Mouse (Mus musculus): ENCODE data around the gene Tubb2a.

Tubb2a gene

DNA sequence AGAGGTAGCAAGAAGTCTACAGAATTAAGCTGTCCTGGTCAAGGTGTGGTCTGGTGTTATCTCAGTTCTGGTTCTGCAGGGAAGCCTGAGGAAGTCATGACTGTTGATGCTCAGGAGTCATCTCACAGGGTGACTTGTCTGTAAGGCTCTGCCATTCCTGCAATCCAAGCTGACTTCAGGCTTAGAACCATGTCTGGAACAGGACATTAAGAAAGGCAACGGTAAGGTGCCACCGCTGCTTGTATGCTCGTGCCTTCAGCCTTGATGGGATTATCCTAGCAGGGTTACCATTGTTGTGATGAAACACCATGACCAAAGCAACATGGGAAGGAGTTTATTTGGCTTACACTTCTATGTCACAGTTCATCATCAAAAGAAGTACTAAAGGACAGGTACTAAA is 30.3 kb downstream of the Tubb2a start:
- DNase-seq: no peak

DNA sequence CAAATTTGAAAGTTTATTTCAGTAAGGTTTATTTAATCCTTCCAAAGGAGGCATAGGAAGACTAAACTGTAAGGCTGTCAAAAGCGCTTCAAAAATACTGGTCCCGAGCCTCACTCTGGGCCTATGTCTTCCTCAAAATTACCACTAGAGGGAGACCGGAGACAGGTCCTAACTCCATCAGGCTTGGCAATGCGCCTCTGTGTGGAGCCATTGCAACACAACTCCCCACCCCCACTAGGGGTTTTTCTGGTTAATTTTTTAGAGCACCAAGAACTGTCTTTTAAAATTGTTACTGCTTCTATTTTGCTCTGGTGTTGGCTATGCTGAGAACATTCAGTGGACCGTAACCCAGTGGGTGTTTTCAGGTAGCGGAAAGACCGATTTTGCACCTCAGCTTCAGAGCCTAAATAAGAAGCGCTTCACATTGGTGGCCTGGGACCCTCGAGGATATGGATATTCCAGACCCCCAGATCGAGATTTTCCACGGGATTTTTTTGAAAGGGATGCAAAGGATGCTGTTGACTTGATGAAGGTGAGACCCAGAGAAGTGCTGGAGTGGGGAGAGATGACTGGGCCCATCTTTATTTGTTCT is 31.3 kb downstream of the Tubb2a start:
- DNase-seq: peak; percentile 93

DNA sequence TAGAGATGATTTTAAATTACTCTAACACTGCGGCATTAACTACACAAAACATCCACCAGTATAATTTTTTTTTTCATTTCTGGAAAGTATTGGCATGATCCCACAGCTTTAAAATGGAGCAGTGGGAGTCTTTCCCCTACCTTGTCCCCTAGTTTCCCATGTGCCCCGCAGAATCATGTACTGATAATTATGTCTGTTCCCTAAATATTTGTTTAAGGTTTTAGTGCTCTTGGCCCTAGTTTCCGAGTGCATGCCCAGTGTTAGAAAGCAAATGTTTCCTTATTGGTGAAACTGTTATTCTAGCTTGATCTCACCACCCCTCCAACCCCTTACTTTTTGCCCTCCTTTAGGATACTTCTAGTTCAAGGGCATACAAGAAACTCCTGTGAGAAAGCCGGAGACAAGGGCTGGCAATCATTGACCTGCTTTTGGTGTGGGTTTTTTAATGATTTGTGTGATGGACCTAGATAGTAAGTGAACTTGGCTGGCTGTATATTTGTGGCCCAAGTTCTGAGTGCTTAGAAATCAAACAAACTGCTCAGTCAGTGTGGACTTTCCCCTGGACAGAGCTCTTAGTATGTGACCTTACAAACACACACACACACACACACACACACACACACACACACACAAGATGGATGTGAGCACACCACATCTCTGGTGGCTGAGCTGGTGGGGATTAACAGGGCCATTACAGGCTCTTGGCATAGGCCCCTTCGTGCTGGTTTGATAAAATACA is 32.1 kb downstream of the Tubb2a start:
- DNase-seq: no peak

DNA sequence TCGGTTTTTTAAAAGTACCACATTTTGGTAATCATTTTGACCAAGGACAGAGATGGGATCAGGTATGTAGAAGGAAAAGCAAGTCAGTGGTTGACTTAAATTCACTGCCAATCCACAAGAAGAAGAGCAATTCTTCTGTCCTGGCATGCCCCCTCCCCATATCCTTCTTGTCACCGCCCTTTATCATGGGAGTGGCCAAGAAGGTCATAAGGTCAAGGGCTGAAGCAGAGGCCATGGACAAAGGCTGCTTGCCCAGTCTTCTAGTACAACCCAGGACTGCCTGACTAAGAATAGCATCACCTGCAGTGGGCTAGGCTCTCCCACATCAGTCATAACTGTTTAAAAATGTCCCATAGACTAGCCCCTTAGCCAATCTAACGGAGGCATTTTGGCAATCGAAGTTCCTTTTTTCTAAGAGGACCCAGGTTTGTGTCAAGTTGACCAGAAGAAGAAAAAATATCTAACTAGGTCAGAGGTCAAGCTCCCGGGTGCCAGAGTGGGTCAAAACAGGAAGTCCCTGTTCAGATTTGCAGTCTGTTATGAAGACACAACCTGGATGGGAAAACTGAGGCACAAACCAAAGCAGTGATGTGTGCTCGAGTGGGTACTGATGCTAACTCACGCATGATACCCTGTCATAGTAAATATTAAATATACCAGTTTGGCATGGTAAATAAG is 34.0 kb downstream of the Tubb2a start:
- DNase-seq: no peak

DNA sequence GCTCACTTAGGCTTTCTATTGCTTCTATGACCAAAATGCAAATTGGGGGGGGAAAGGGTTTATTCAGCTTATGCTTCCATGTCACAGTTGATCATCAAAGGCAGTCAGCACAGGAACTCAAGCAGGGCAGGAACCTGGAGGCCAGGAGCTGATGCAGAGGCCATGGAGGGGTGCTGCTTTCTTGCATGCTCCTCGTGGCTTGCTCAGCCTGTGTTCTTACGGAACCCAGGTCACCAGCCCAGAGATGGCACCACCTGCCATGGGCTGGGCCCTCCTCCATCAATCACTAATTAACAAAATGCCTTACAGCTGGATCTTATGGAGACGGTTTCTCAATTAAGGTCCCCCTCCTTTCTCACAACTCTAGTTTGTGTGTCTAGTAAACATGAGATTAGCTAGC is 37.7 kb downstream of the Tubb2a start:
- DNase-seq: no peak

DNA sequence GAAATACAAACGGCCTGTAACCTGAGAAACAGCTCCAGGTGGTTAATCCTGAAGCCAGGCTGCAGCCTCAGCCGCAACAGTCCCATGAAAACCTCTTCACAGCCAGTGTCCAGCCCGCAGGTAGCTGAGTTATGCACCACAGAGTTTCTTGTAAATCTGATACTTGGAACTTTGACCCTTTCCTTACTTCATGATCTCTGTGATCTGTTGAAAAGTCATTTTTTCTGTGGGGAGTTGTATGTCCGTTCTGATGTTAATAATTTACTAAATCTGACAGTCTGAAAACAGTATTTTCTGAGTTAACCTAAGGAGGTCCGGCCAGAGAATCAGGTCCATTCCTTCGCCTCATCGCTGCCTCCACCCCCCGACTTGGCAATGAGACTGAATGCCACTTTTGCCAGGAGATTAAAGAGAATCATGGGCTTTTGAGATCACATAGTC is 38.9 kb downstream of the Tubb2a start:
- DNase-seq: no peak

DNA sequence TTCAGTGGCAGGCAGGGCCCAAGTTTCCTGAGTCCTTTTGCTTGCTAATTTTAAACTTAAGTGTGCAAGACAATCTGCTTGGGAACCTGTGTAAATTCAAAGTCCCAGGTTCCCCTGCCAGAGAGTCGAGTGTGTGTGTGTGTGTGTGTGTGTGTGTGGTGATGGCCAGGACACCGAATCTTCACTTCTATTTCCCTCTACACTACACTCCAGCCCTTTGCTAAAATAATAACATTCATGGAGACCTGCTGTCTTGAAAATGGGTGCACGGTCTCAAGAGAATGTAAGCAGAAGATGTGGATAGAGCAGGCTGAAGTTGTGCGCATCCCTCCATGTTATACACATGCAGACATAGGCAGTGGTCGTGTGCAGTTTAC is 39.8 kb downstream of the Tubb2a start:
- DNase-seq: no peak

DNA sequence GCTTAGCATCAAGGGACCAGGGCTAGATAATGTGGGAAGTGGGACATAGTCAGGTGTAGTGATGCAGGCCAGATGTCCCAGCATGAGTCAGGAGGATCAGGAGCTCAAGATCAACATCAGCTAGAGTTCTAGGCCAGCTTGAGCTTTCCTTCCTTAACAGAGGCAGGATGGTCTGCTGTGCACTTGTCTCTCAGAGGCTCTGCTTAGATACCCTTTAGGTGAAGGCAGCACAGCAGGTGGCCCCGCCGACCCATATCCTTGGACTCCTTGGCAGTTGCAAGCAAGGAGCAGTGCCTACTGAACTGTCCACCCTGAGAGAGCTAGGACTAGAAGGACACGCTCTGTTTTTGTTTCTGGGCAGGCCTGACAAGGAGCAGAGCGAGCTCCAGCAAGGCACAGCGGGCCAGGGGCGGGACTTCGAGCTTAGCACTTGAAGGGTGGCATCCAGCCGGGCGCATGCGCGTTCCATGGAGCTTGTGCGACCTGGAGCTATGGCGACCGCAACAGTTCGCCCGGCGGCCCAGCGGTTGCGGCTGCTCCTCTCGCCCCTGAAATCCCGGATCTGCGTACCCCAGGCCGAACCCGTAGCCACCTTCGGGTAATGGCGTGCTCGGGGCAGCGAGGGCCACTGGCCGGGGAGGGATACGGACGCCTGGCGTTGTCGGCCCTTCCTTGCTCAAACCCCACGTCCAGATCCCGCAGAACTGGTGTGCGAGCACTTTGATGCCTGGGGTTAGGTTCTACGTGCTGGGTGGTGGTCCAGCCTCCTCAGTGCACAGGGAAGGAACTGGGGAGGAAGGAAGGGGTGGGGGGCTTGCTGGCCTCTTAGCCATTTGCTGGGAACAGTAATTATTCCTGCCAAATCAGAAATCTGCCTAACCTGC is 40.4 kb downstream of the Tubb2a start, which contains the start of gene Bphl:
TSS of gene Bphl (plus strand) at position 426 of the 884 bp plus-strand sequence.
- peak; percentile 97 for DNase-seq

DNA sequence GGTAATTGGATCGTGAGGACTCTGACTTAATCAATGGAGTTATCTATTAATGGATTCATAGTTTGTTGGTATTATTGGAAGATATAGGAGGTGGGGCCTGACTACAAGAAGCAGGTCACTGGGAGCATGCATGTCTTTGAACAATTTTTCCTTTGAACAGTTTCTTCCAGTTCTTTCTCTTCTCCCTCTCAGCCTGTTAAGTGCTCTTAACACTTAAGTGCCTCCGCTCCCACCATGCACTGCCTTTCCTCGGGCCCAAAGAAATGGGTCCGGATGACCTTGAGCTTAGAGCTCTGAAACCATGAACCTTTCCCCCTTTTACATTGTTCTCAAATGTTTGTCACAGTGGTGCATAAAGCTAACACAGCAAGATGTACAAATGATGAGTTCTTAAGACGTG is 41.1 kb downstream of the Tubb2a start:
- peak; percentile 51 for DNase-seq

DNA sequence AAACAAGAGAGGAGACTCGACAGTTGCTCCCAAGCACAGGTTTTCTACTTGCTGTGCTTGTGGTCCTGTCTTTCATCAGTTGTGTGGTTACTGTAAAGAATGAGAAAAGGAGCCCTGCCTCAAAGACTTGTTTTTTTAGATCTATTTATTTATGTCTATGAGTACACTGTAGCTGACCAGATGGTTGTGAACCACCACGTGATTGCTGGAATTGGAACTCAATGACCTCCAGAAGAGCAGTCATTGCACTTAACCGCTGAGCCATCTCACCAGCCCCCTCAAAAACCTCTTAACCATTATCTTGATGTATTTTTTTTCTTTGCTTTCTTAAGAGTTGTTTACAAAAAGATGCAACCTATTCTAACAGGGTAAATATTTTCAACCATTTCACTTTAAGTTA is 42.4 kb downstream of the Tubb2a start:
- DNase-seq: no peak

DNA sequence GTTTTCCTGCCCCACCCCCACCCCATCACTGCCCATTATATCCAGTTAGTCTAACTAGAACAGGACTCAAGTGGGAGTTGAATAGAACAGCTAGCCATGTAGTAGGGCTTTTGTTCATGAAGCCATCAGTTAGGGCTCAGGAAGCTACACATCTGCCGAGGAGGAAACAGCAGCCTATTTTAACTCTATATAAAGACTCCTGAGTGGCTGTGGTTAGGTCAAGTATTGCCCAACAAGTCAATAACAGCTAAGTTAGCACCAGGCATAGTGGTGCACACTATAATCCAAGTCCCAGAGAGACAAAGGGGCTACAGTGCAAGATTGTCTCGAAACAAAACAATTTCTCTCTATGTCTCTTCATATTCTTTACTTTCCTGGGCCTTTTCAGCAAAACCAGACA is 45.8 kb downstream of the Tubb2a start:
- DNase-seq: no peak
